29 mouse cellular contexts compared by ENCODE assay signal in genomic region chr11:38335411-38335810, GRCm38 (mm10).
A peak's percentile ranks its signal among the peaks of the same experiment; 100 is the strongest.
DNase-seq lines count a peak whose midpoint lies in the region; ATAC-seq and TF ChIP-seq lines count a peak whose summit lies in the region.
"Had no signal": no experiment of that assay in that cellular context is flagged by ENCODE, and none has a peak within 500 bp of the region (broad histone marks: within the 10 kb centered on the region; RNA-seq: fewer than 3 reads in every experiment).

No protein-coding gene starts in this region.

- H3K4me3 ChIP-seq in forebrain, embryonic 14.5 days (ENCODE audit: low read depth, low read length): no peak overlapping the region
- H3K4me3 ChIP-seq in forebrain, embryonic 11.5 days (ENCODE audit: low read depth, low read length): no peak overlapping the region
- H3K4me3 ChIP-seq in lung, embryonic 14.5 days (ENCODE audit: low read depth, low read length): no peak overlapping the region
- H3K4me3 ChIP-seq: embryonic facial prominence, embryonic 13.5 days; embryonic facial prominence, embryonic 15.5 days; erythroblast, embryonic 14.5 days; forebrain, embryonic 13.5 days had no signal

- 70% methylated on average over 3 of the region's 3 CpGs for WGBS in forebrain, embryonic 14.5 days
- WGBS in forebrain, embryonic 11.5 days: 84% methylated on average over 3 of the region's 3 CpGs
- 68% methylated on average over 3 of the region's 3 CpGs for WGBS in lung, embryonic 14.5 days

- no peak for ATAC-seq in forebrain, embryonic 14.5 days
- ATAC-seq in forebrain, embryonic 11.5 days (replicated peaks; ENCODE audit: low FRiP score): no peak
- ATAC-seq in lung, embryonic 14.5 days (ENCODE audit: insufficient read depth): no peak
- no peak for ATAC-seq in erythroid progenitor cell, adult 5-6 weeks (replicated peaks; ENCODE audit: low FRiP score, poor library complexity, severe bottlenecking)
- ATAC-seq: activated CD4-positive, CD25-positive, alpha-beta regulatory T cell, adult 4 months; CD4-positive, CD25-positive, alpha-beta regulatory T cell, adult 4 months; forebrain, embryonic 13.5 days; forebrain, embryonic 16.5 days; Patski had no signal

- H3K4me2 ChIP-seq in forebrain, embryonic 14.5 days (ENCODE audit: low read length): no peak overlapping the region
- H3K4me2 ChIP-seq in forebrain, embryonic 11.5 days (ENCODE audit: low read depth, low read length, severe bottlenecking): no peak overlapping the region
- no peak overlapping the region for H3K4me2 ChIP-seq in lung, embryonic 14.5 days
- H3K4me2 ChIP-seq: embryonic facial prominence, embryonic 13.5 days; embryonic facial prominence, embryonic 15.5 days; forebrain, embryonic 13.5 days had no signal

- no peak overlapping the region for H3K27ac ChIP-seq in forebrain, embryonic 14.5 days (ENCODE audit: low read depth, low read length)
- no peak overlapping the region for H3K27ac ChIP-seq in forebrain, embryonic 11.5 days (ENCODE audit: low read depth, low read length)
- H3K27ac ChIP-seq in lung, embryonic 14.5 days (ENCODE audit: low read depth): no peak overlapping the region
- H3K27ac ChIP-seq: embryonic facial prominence, embryonic 13.5 days; embryonic facial prominence, embryonic 15.5 days; forebrain, embryonic 13.5 days had no signal

- H3K9ac ChIP-seq in forebrain, embryonic 14.5 days (ENCODE audit: low read length): no peak overlapping the region
- H3K9ac ChIP-seq in forebrain, embryonic 11.5 days (ENCODE audit: low read length): no peak overlapping the region
- H3K9ac ChIP-seq in lung, embryonic 14.5 days: no peak overlapping the region
- H3K9ac ChIP-seq: embryonic facial prominence, embryonic 13.5 days; embryonic facial prominence, embryonic 15.5 days; forebrain, embryonic 13.5 days had no signal

- no peaks in the 10 kb centered on the region for H3K9me3 ChIP-seq in forebrain, embryonic 14.5 days (replicated peaks; ENCODE audit: control insufficient read depth, low read length)
- no peaks in the 10 kb centered on the region for H3K9me3 ChIP-seq in forebrain, embryonic 11.5 days (ENCODE audit: control insufficient read depth, low read length)
- no peaks in the 10 kb centered on the region for H3K9me3 ChIP-seq in lung, embryonic 14.5 days (ENCODE audit: low read depth, low read length)
- H3K9me3 ChIP-seq: embryonic facial prominence, embryonic 13.5 days; embryonic facial prominence, embryonic 15.5 days; forebrain, embryonic 13.5 days; G1E had no signal

- no peaks in the 10 kb centered on the region for H3K4me1 ChIP-seq in forebrain, embryonic 14.5 days (ENCODE audit: control insufficient read depth, insufficient read depth, low read length)
- no peaks in the 10 kb centered on the region for H3K4me1 ChIP-seq in forebrain, embryonic 11.5 days (replicated peaks; ENCODE audit: control insufficient read depth, insufficient read depth, low read length)
- no peaks in the 10 kb centered on the region for H3K4me1 ChIP-seq in lung, embryonic 14.5 days (ENCODE audit: insufficient read depth)
- H3K4me1 ChIP-seq: embryonic facial prominence, embryonic 13.5 days; embryonic facial prominence, embryonic 15.5 days; forebrain, embryonic 13.5 days had no signal

- no peaks in the 10 kb centered on the region for H3K36me3 ChIP-seq in forebrain, embryonic 14.5 days (ENCODE audit: control insufficient read depth, insufficient read depth, low read length)
- no peaks in the 10 kb centered on the region for H3K36me3 ChIP-seq in forebrain, embryonic 11.5 days (ENCODE audit: control insufficient read depth, insufficient read depth, low read length)
- H3K36me3 ChIP-seq in lung, embryonic 14.5 days (ENCODE audit: insufficient read depth): no peaks in the 10 kb centered on the region
- H3K36me3 ChIP-seq: embryonic facial prominence, embryonic 13.5 days; embryonic facial prominence, embryonic 15.5 days; G1E had no signal

- H3K27me3 ChIP-seq in forebrain, embryonic 14.5 days (replicated peaks; ENCODE audit: control insufficient read depth, insufficient read depth, low read length): no peaks in the 10 kb centered on the region
- no peaks in the 10 kb centered on the region for H3K27me3 ChIP-seq in forebrain, embryonic 11.5 days (ENCODE audit: control insufficient read depth, insufficient read depth, low read length)
- no peaks in the 10 kb centered on the region for H3K27me3 ChIP-seq in lung, embryonic 14.5 days (ENCODE audit: insufficient read depth, low read length)
- H3K27me3 ChIP-seq: CH12.LX; embryonic facial prominence, embryonic 13.5 days; embryonic facial prominence, embryonic 15.5 days; forebrain, embryonic 13.5 days; Patski had no signal

- DNase-seq in forebrain, embryonic 14.5 days (ENCODE audit: low spot score): peak; percentile 69
- DNase-seq in forebrain, embryonic 11.5 days (ENCODE audit: low spot score): no peak
- peak; percentile 30 for DNase-seq in lung, embryonic 14.5 days
- no peak for DNase-seq in lung, postnatal 4 days
- peak; percentile 11 for DNase-seq in brain, adult 2 months (ENCODE audit: low read depth, low spot score)
- DNase-seq in retina, embryonic 14.5 days (ENCODE audit: low spot score): peak; percentile 1
- DNase-seq in adrenal gland, adult (ENCODE audit: inconsistent age in 2 of 2, low spot score in 1 of 2): no peak
- DNase-seq: adrenal gland, adult 2 months; adrenal gland, postnatal 10 days; adrenal gland, postnatal 25 days; B cell, adult 2 months; cerebellum, adult 11 months; cerebellum, adult 18-20 months; cerebellum, adult 8-10 months; cerebellum, adult 9-11 months; cerebellum, postnatal 14 days; cerebellum, postnatal 36 days; embryo, embryonic 11 days had no signal

- no peak for TF ChIP-seq CTCF in lung, embryonic 14.5 days (IDR thresholded peaks at IDR 0.05; ENCODE audit: low read depth)

Comparison
In these comparisons a context has a peak if more than half of its experiments do, and no peak if none do; other contexts are left out.
1. DNase-seq: peak in forebrain, embryonic 14.5 days (single experiment), lung, embryonic 14.5 days (single experiment), brain, adult 2 months (single experiment) and retina, embryonic 14.5 days (single experiment); none in forebrain, embryonic 11.5 days (single experiment), lung, postnatal 4 days (0 of 2) and adrenal gland, adult (0 of 2).